Mouse (Mus musculus) liver, adult 2 months (tissue): ENCODE data around the gene Mast2.

Experiments used
- CTCF ChIP-seq: fragments of 200-500 bp; IDR thresholded peaks from 2 replicates; pipeline ENCODE4 v1.5.1; 2011; ENCODE audit warnings: low read depth, low read length, control low read depth
- POLR2A ChIP-seq: fragments of 200-500 bp; IDR thresholded peaks from 2 replicates; pipeline ENCODE4 v1.6.1; 2011; ENCODE audit warnings: low read length, control low read depth; ENCODE audit not compliant: insufficient read depth; ENCODE audit errors: extremely low read depth

DNA sequence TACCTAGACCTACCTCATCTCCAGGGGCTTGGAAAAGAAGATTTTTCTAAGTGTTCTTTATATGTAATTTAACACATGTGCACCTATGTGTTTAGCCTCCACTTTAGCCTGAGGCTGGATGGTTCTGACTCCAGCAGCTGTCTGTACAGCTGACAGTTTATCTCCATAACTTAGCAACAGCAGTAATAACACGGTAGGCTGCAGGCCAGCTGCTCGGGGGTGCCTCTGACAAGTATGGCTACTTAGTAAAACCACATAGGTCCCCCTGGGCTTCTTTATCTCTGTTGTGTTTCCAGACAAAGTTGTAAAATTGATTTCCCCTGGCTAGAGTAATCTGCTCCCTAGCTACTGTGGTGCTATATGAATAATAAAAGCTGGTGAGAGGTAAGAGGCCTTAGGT is 19.5 kb upstream of the Mast2 start:
- no peak for TF ChIP-seq CTCF
- no peak for TF ChIP-seq POLR2A
